Mouse (Mus musculus): ENCODE measurements around the gene Ampd2. TPM values are rescaled to one million over a fixed set of nuclear protein-coding genes. Genes with fewer than 3 reads are reported as not detected.

Ampd2 gene
- polyA plus RNA-seq, 1 experiment from 2014 or later: 36.0 TPM

DNA sequence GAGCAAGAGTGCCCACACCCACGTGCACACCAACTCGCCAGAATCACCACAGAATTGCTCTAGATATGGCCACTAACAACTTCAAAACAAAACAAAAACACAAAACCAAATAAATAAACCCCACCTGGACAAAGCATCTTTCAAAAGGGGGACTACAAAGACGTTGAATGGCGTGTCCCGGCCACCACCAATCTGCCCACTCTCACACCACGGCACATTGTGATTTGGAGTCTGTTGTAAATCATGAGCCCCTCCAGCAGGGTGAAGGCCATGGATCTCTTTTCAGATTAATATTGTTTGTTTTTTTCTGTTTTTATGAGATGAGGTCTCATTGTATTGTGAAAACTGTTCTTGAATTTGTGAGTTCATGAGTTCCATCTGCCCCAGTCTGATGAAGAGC is 15.6 kb upstream of the Ampd2 start:
- Histone ChIP-seq H3K9ac (replicated peaks; ENCODE audit: low read depth, low read length) (no peak overlapping the region), H3K4me1 (ENCODE audit: control insufficient read depth, insufficient read depth, low read length) (no peaks in the 10 kb centered on the region), H3K27me3 (ENCODE audit: control insufficient read depth, insufficient read depth, low read length) (no peaks in the 10 kb centered on the region), H3K36me3 (ENCODE audit: control insufficient read depth, insufficient read depth, low read length) (peaks cover 5% of the 10 kb centered on the region; the same call in 1 of the 2 replicates), H3K4me2 (replicated peaks; ENCODE audit: low read depth, low read length) (no peak overlapping the region), H3K9me3 (ENCODE audit: control insufficient read depth, low read depth, low read length) (no peaks in the 10 kb centered on the region), H3K27ac (ENCODE audit: low read length) (no peak overlapping the region), H3K4me3 (ENCODE audit: low read depth, low read length) (no peak overlapping the region)
- ATAC-seq (ENCODE audit: insufficient number of reproducible peaks, insufficient read depth, low FRiP score, low read depth): no peak
- 85% methylated on average over 6 of the region's 6 CpGs for whole genome bisulfite sequencing

DNA sequence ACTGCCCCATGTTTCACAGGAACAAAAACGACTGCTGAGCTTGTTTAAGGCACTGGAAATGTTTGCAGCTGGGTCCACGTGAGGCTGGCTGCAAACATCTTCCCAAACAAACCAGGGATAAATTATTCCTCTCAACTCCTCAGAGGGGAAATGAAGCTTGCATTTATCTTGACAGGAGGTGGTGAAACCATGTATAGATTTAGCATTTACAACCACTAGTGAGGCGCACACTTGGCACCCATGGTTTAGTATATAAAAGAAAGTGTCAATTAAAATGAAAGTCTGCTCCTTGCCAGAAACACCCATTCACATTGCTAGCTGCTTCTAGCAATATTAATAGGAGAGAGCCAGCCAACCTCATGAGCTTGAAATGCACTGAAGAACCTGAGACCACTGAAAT is 15.1 kb upstream of the Ampd2 start:
- H3K4me1 ChIP-seq (ENCODE audit: control insufficient read depth, insufficient read depth, low read length): no peaks in the 10 kb centered on the region
- H3K4me2 ChIP-seq (replicated peaks; ENCODE audit: low read depth, low read length): no peak overlapping the region
- no peaks in the 10 kb centered on the region for H3K9me3 ChIP-seq (ENCODE audit: control insufficient read depth, low read depth, low read length)
- no peak overlapping the region for H3K9ac ChIP-seq (replicated peaks; ENCODE audit: low read depth, low read length)
- H3K4me3 ChIP-seq (ENCODE audit: low read depth, low read length): no peak overlapping the region
- H3K27ac ChIP-seq (ENCODE audit: low read length): no peak overlapping the region
- WGBS: 44% methylated on average over 3 of the region's 3 CpGs
- no peaks in the 10 kb centered on the region for H3K27me3 ChIP-seq (ENCODE audit: control insufficient read depth, insufficient read depth, low read length)
- ATAC-seq (ENCODE audit: insufficient number of reproducible peaks, insufficient read depth, low FRiP score, low read depth): no peak
- H3K36me3 ChIP-seq (ENCODE audit: control insufficient read depth, insufficient read depth, low read length): peaks cover 5% of the 10 kb centered on the region; the same call in 1 of the 2 replicates

DNA sequence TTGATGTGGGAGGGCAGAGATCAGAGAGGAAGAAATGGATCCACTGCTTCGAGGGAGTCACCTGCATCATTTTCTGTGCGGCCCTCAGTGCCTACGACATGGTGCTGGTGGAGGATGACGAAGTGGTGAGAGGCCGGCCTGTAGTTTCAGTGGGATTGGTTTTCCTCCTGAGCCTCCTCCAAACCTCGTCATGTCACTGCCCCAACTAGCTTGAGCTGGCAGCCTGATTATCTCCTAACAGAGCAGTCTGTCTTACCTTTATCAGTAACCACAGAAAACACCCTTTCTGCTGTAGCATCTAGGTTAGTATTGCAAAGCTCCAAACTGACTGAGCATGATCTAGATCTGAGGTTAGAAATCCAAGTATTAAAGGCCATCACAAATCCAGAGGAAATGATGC is 11.9 kb upstream of the Ampd2 start:
- Histone ChIP-seq H3K27ac (ENCODE audit: low read length) (no peak overlapping the region), H3K4me1 (ENCODE audit: control insufficient read depth, insufficient read depth, low read length) (no peaks in the 10 kb centered on the region), H3K27me3 (ENCODE audit: control insufficient read depth, insufficient read depth, low read length) (no peaks in the 10 kb centered on the region), H3K36me3 (ENCODE audit: control insufficient read depth, insufficient read depth, low read length) (no peaks in the 10 kb centered on the region), H3K9ac (replicated peaks; ENCODE audit: low read depth, low read length) (no peak overlapping the region), H3K4me3 (ENCODE audit: low read depth, low read length) (no peak overlapping the region), H3K9me3 (ENCODE audit: control insufficient read depth, low read depth, low read length) (no peaks in the 10 kb centered on the region), H3K4me2 (replicated peaks; ENCODE audit: low read depth, low read length) (no peak overlapping the region)
- ATAC-seq (ENCODE audit: insufficient number of reproducible peaks, insufficient read depth, low FRiP score, low read depth): no peak
- 76% methylated on average over 6 of the region's 6 CpGs for WGBS

DNA sequence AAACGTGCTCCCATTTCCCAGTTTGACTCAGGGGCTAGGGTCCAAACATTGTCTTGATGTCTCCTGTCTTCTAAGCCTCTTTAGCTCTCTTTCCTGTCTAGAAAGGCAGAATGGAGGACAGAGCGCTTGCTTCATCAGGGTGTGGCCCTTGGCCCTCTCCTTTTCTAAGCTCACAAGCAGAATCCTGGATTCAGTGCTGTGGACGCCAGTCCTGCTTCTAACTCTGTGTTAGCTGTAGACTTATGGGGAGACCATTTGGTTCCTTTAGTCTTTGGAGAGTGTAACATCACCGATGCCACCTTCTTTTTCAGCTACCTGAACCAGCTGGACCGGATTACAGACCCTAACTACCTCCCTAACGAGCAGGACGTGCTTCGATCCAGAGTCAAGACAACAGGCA is 11.2 kb upstream of the Ampd2 start:
- Histone ChIP-seq H3K4me2 (replicated peaks; ENCODE audit: low read depth, low read length) (no peak overlapping the region), H3K27ac (ENCODE audit: low read length) (no peak overlapping the region), H3K9me3 (ENCODE audit: control insufficient read depth, low read depth, low read length) (no peaks in the 10 kb centered on the region), H3K4me1 (ENCODE audit: control insufficient read depth, insufficient read depth, low read length) (no peaks in the 10 kb centered on the region), H3K9ac (replicated peaks; ENCODE audit: low read depth, low read length) (no peak overlapping the region), H3K36me3 (ENCODE audit: control insufficient read depth, insufficient read depth, low read length) (no peaks in the 10 kb centered on the region), H3K4me3 (ENCODE audit: low read depth, low read length) (no peak overlapping the region), H3K27me3 (ENCODE audit: control insufficient read depth, insufficient read depth, low read length) (no peaks in the 10 kb centered on the region)
- 87% methylated on average over 8 of the region's 8 CpGs for WGBS
- ATAC-seq (ENCODE audit: insufficient number of reproducible peaks, insufficient read depth, low FRiP score, low read depth): no peak

DNA sequence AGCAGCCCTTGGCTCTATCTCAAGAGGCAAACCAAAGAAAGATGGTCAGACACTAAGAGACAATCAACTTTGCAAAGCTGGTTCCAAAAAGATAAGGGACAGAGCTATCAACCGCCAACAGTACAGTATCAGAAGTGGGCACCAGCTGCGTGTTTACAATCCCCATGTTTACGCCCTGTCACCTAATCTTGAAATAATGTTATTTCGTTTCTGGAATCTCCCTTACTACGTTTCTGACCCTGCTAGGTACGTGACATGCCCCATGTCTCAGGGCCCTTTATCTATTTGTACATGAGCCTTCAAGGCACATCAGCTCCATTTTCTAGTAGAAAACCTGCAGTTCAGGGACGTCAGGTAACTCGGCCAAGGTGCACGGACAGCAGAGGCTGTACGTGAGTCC is 10.3 kb upstream of the Ampd2 start:
- 75% methylated on average over 10 of the region's 10 CpGs for WGBS
- no peak overlapping the region for H3K27ac ChIP-seq (ENCODE audit: low read length)
- H3K9ac ChIP-seq (replicated peaks; ENCODE audit: low read depth, low read length): no peak overlapping the region
- H3K4me2 ChIP-seq (replicated peaks; ENCODE audit: low read depth, low read length): no peak overlapping the region
- peak; percentile 75; the same call in 1 of the 2 replicates for ATAC-seq (ENCODE audit: insufficient number of reproducible peaks, insufficient read depth, low FRiP score, low read depth)
- H3K4me3 ChIP-seq (ENCODE audit: low read depth, low read length): no peak overlapping the region
- H3K4me1 ChIP-seq (ENCODE audit: control insufficient read depth, insufficient read depth, low read length): no peaks in the 10 kb centered on the region
- no peaks in the 10 kb centered on the region for H3K36me3 ChIP-seq (ENCODE audit: control insufficient read depth, insufficient read depth, low read length)
- H3K27me3 ChIP-seq (ENCODE audit: control insufficient read depth, insufficient read depth, low read length): no peaks in the 10 kb centered on the region
- H3K9me3 ChIP-seq (ENCODE audit: control insufficient read depth, low read depth, low read length): no peaks in the 10 kb centered on the region

DNA sequence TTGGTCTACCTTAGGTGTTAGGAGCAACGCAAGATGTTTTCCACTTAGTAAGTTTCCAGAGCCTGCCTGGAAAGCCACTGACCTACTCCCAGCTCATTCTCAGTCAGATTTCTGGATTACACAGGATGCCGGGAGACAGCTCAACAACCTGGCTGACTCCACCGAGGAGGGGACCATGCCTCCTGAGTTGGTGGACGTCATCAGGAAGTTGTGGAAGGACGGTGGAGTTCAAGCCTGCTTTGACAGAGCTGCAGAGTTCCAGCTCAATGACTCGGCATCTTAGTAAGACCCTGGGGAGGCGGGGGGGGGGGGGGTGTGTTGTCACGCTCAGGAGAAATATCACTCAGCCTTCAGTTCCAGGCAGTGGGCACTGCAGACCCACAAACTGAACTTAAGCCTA is 9.8 kb upstream of the Ampd2 start:
- ATAC-seq (ENCODE audit: insufficient number of reproducible peaks, insufficient read depth, low FRiP score, low read depth): no peak
- no peaks in the 10 kb centered on the region for H3K27me3 ChIP-seq (ENCODE audit: control insufficient read depth, insufficient read depth, low read length)
- 75% methylated on average over 8 of the region's 8 CpGs for WGBS

DNA sequence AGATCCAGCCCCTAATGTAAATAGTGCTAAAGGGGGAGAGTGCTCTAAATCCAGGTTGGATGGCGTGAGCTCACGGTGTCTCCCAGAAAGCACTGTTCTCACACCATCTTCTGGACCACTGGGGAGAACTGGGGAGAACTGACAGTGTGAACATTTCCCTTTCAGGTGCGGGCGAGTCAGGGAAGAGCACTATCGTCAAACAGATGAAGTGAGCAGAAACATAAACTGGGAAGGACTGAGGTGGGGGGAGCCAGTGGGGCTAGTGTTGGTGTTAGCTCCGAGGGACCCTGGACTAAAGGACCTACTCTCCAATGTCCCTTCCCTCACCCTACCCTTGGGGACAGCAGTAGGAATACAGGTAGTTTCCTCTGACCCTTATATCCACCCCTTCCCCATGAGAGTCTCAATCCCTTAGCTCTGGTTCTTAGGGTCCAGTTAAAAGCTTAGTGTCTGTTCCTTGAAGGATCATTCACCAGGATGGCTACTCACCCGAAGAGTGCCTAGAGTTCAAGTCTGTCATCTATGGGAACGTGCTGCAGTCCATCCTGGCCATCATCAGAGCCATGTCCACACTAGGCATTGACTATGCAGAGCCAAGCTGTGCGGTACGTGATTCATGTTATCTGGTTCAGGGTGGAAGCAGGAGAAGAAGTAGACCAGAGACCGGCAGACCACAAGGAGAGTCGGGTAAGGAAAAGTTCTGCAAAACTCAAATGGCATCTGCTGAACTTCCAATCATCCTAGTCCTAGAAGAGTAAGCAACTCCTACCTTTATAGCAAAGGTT is 8.7 kb upstream of the Ampd2 start:
- H3K36me3 ChIP-seq (ENCODE audit: control insufficient read depth, insufficient read depth, low read length): no peaks in the 10 kb centered on the region
- no peak overlapping the region for H3K4me3 ChIP-seq (ENCODE audit: low read depth, low read length)
- H3K27ac ChIP-seq (ENCODE audit: low read length): no peak overlapping the region
- H3K4me2 ChIP-seq (replicated peaks; ENCODE audit: low read depth, low read length): no peak overlapping the region
- no peak for ATAC-seq (ENCODE audit: insufficient number of reproducible peaks, insufficient read depth, low FRiP score, low read depth)
- H3K27me3 ChIP-seq (ENCODE audit: control insufficient read depth, insufficient read depth, low read length): no peaks in the 10 kb centered on the region
- WGBS: 90% methylated on average over 12 of the region's 12 CpGs
- no peaks in the 10 kb centered on the region; the same call in 1 of the 2 replicates for H3K4me1 ChIP-seq (ENCODE audit: control insufficient read depth, insufficient read depth, low read length)
- H3K9me3 ChIP-seq (ENCODE audit: control insufficient read depth, low read depth, low read length): no peaks in the 10 kb centered on the region
- H3K9ac ChIP-seq (replicated peaks; ENCODE audit: low read depth, low read length): no peak overlapping the region

More for the DNA sequence above, 9.8 kb upstream of the Ampd2 start:
- no peak overlapping the region for H3K27ac ChIP-seq (ENCODE audit: low read length)
- no peak overlapping the region for H3K4me3 ChIP-seq (ENCODE audit: low read depth, low read length)
- no peaks in the 10 kb centered on the region for H3K36me3 ChIP-seq (ENCODE audit: control insufficient read depth, insufficient read depth, low read length)
- no peak overlapping the region for H3K9ac ChIP-seq (replicated peaks; ENCODE audit: low read depth, low read length)
- H3K9me3 ChIP-seq (ENCODE audit: control insufficient read depth, low read depth, low read length): no peaks in the 10 kb centered on the region
- H3K4me2 ChIP-seq (replicated peaks; ENCODE audit: low read depth, low read length): no peak overlapping the region
- no peaks in the 10 kb centered on the region for H3K4me1 ChIP-seq (ENCODE audit: control insufficient read depth, insufficient read depth, low read length)

DNA sequence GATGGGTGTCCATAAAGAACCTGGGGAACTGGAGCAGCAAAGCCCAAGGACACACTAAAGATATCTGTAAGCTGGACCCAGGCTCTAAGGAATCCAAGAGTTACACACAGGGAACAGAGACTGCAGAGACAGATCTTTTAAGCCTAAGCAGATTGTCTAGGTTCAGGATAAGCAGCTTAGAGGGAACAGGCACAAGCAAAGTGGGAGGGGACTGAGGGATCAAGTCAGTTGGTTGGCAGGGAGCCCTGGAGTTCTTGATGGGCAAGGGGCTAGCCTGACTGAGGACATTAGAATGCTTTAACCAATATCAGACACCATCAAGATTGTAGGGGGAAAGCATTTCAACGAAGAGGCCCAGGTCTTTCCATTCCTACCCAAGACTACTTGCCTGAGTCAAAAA is 7.7 kb upstream of the Ampd2 start:
- Histone ChIP-seq H3K4me3 (ENCODE audit: low read depth, low read length) (no peak overlapping the region), H3K4me2 (replicated peaks; ENCODE audit: low read depth, low read length) (no peak overlapping the region), H3K4me1 (ENCODE audit: control insufficient read depth, insufficient read depth, low read length) (peaks cover 4% of the 10 kb centered on the region; the same call in 1 of the 2 replicates), H3K9ac (replicated peaks; ENCODE audit: low read depth, low read length) (no peak overlapping the region), H3K36me3 (ENCODE audit: control insufficient read depth, insufficient read depth, low read length) (no peaks in the 10 kb centered on the region), H3K27me3 (ENCODE audit: control insufficient read depth, insufficient read depth, low read length) (no peaks in the 10 kb centered on the region), H3K27ac (ENCODE audit: low read length) (no peak overlapping the region), H3K9me3 (ENCODE audit: control insufficient read depth, low read depth, low read length) (no peaks in the 10 kb centered on the region)
- WGBS: 86% methylated on average over 1 of the region's 1 CpGs
- ATAC-seq (ENCODE audit: insufficient number of reproducible peaks, insufficient read depth, low FRiP score, low read depth): no peak

DNA sequence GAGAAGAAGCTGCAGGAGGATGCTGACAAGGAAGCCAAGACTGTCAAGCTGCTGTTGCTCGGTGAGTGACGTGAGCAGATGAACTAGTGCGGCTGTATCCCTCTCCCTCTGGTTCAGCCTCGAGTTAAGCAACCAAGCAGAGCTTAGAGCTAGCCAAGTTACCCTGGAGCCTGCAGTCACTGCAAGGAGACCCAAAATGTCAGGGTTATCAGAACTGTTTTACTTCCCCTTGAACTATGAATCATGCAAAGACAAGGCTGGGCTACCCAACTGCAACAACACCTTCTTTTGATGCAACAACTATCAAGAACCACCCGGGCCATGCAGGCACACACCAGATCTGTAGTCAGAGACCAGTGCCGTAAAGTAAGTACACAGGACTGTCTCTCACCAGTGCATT is 6.9 kb upstream of the Ampd2 start:
- Histone ChIP-seq H3K27me3 (ENCODE audit: control insufficient read depth, insufficient read depth, low read length) (no peaks in the 10 kb centered on the region), H3K4me2 (replicated peaks; ENCODE audit: low read depth, low read length) (no peak overlapping the region), H3K27ac (ENCODE audit: low read length) (no peak overlapping the region), H3K4me1 (ENCODE audit: control insufficient read depth, insufficient read depth, low read length) (peaks cover 6% of the 10 kb centered on the region; the same call in 1 of the 2 replicates), H3K36me3 (ENCODE audit: control insufficient read depth, insufficient read depth, low read length) (no peaks in the 10 kb centered on the region), H3K9me3 (ENCODE audit: control insufficient read depth, low read depth, low read length) (no peaks in the 10 kb centered on the region), H3K4me3 (ENCODE audit: low read depth, low read length) (no peak overlapping the region), H3K9ac (replicated peaks; ENCODE audit: low read depth, low read length) (no peak overlapping the region)
- 71% methylated on average over 6 of the region's 6 CpGs for WGBS
- ATAC-seq (ENCODE audit: insufficient number of reproducible peaks, insufficient read depth, low FRiP score, low read depth): no peak

Data from stomach, embryonic 14.5 days (tissue).